Mouse (Mus musculus) spleen, adult 2 months (tissue): Measurements from ENCODE around the gene Adamtsl3.

Source experiments
- CTCF ChIP-seq: fragments of 200-500 bp; IDR thresholded peaks from 2 replicates; pipeline ENCODE4 v1.5.1; 2011; ENCODE audit warnings: mild to moderate bottlenecking, inconsistent platforms; ENCODE audit not compliant: insufficient read depth, insufficient read length, insufficient replicate concordance; ENCODE audit errors: extremely low read depth
- POLR2A ChIP-seq: fragments of 200-500 bp; IDR thresholded peaks from 2 replicates; pipeline ENCODE4 v1.6.1; 2011; ENCODE audit warnings: low read depth, low read length, inconsistent platforms

GRCm38 (mm10) chr7:82334000-82334399 lies 1.5 kb upstream of the Adamtsl3 start:
- TF ChIP-seq POLR2A, result no peak
- no peak for TF ChIP-seq CTCF
